Mouse (Mus musculus) stomach, embryonic 16.5 days (tissue): ENCODE results near the gene Robo1. TPM values are rescaled to one million over a fixed set of nuclear protein-coding genes. Genes with fewer than 3 reads are reported as not detected.
A peak's percentile ranks its signal among the peaks of the same experiment; 100 is the strongest.

Experiments
- ATAC-seq: fragments of 200-750 bp; cut with Nextera tagmentation; 2 replicates; pipeline ENCODE4 v1.8.0; 2017; ENCODE audit warnings: moderate number of reproducible peaks, moderate TSS enrichment; ENCODE audit not compliant: insufficient read depth, low FRiP score
- H3K27ac ChIP-seq: fragments of 300-500 bp; sonication (generic); 2 replicates; pipeline ENCODE4 v1.5.1; 2014; ENCODE audit warnings: low read length
- H3K27me3 ChIP-seq: fragments of 300-500 bp; sonication (generic); 2 replicates; pipeline ENCODE4 v1.6.1; 2014; ENCODE audit warnings: low read length, control low read depth, mixed read lengths; ENCODE audit not compliant: control insufficient read depth, insufficient read depth
- H3K36me3 ChIP-seq: fragments of 300-500 bp; sonication (generic); 2 replicates; pipeline ENCODE4 v1.6.1; 2014; ENCODE audit warnings: low read length; ENCODE audit not compliant: control insufficient read depth, insufficient read depth
- H3K4me1 ChIP-seq: fragments of 300-500 bp; sonication (generic); 2 replicates; pipeline ENCODE4 v1.6.1; 2014; ENCODE audit warnings: low read length, control low read depth, mixed read lengths; ENCODE audit not compliant: control insufficient read depth, insufficient read depth
- H3K4me2 ChIP-seq: fragments of 300-500 bp; sonication (generic); 2 replicates; pipeline ENCODE4 v1.6.1; 2014; ENCODE audit warnings: low read depth, low read length, mixed read lengths
- H3K4me3 ChIP-seq: fragments of 300-500 bp; sonication (generic); replicated peaks from 2 replicates; pipeline ENCODE4 v1.5.1; 2014; ENCODE audit warnings: mild to moderate bottlenecking, low read length
- H3K9ac ChIP-seq: fragments of 300-500 bp; sonication (generic); 2 replicates; pipeline ENCODE4 v1.6.1; 2014; ENCODE audit warnings: low read length
- H3K9me3 ChIP-seq: fragments of 300-500 bp; sonication (generic); replicated peaks from 2 replicates; pipeline ENCODE4 v1.6.1; 2016; ENCODE audit warnings: low read length, control low read depth; ENCODE audit not compliant: control insufficient read depth
- WGBS: fragments of 180-500 bp; shearing (Covaris S2); extraction: QIAGEN DNeasy Blood & Tissue Kit; methylation state at CpG from one replicate; pipeline ENCODE4 v1.1.7; 2014; 5-methylcytosine and 5-hydroxymethylcytosine counted together
- polyA plus RNA-seq: library from polyadenylated mRNA; unstranded; fragments of >200 nt; fragmentation: Nextera tagmentation; extraction: Ambion mirVana; gene quantifications from 2 replicates; pipeline ENCODE4 v1.2.1, GENCODE M21; 2015

The Robo1 gene
- polyA plus RNA-seq, 1 experiment from 2014 or later = 23.4 TPM

- Histone ChIP-seq H3K4me2 (no peak overlapping the region), H3K27ac (no peak overlapping the region), H3K9ac (no peak overlapping the region), H3K9me3 (no peaks in the 10 kb centered on the region), H3K27me3 (no peaks in the 10 kb centered on the region), H3K4me3 (no peak overlapping the region), H3K4me1 (no peaks in the 10 kb centered on the region), H3K36me3 (no peaks in the 10 kb centered on the region)
- ATAC-seq = peak; percentile 66; the same call in 1 of the 2 replicates
- 14% methylated on average over 1 of the region's 1 CpGs for whole genome bisulfite sequencing
These were observed 306.8 kb downstream of the Robo1 start for GRCm38 (mm10) chr16:72614898-72615297.

DNA sequence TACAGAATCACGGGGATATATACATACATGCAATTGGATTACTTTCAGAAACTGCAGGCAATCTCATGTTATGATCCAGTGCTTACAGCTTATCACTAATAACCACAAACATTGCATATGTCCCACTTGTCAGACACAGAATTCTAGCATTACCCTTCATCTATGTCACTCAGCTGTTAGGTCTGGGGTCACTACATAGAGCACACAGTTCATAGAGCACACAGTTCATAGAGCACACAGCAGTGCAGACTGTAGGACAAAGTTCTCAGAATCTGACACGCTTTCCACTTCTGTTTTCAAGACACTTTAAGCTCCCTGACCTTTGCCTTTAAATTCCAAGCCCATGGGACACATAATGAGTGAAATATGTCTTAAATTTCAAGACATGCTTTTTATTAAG lies 307.3 kb downstream of the Robo1 start:
- no peak overlapping the region for H3K27ac ChIP-seq
- no peak overlapping the region for H3K4me3 ChIP-seq
- no peaks in the 10 kb centered on the region for H3K9me3 ChIP-seq
- no peaks in the 10 kb centered on the region for H3K27me3 ChIP-seq
- no peak overlapping the region for H3K4me2 ChIP-seq
- WGBS = 59% methylated on average over 2 of the region's 2 CpGs
- H3K4me1 ChIP-seq = no peaks in the 10 kb centered on the region
- no peak for ATAC-seq
- no peaks in the 10 kb centered on the region for H3K36me3 ChIP-seq
- no peak overlapping the region for H3K9ac ChIP-seq

- WGBS = 60% methylated on average over 4 of the region's 4 CpGs
- H3K9ac ChIP-seq = no peak overlapping the region
- no peaks in the 10 kb centered on the region for H3K27me3 ChIP-seq
- no peaks in the 10 kb centered on the region for H3K36me3 ChIP-seq
- H3K4me1 ChIP-seq = no peaks in the 10 kb centered on the region
- H3K4me2 ChIP-seq = no peak overlapping the region
- H3K4me3 ChIP-seq = no peak overlapping the region
- no peaks in the 10 kb centered on the region for H3K9me3 ChIP-seq
- no peak for ATAC-seq
- no peak overlapping the region for H3K27ac ChIP-seq
These were observed 314.3 kb downstream of the Robo1 start for GRCm38 (mm10) chr16:72622371-72622770.

DNA sequence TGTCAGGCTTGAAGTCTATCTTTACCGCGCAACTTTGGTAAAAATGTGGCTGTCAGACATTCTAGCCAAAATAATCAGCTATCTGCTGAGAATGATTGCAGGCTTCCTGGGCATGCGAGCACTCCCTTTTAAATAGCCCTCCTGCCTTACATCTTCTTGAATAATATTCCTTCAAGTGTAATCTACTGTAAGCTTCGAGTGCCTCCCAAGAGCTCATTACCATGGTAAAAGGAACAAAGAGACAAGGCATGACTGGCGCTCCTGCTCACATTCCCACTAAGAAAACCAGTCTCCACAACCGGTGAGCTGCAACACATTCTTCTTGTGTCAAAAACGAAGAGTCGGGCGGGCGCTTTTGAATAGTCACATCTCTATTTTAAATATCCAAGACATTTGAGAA lies 314.8 kb downstream of the Robo1 start:
- WGBS = 69% methylated on average over 10 of the region's 10 CpGs

DNA sequence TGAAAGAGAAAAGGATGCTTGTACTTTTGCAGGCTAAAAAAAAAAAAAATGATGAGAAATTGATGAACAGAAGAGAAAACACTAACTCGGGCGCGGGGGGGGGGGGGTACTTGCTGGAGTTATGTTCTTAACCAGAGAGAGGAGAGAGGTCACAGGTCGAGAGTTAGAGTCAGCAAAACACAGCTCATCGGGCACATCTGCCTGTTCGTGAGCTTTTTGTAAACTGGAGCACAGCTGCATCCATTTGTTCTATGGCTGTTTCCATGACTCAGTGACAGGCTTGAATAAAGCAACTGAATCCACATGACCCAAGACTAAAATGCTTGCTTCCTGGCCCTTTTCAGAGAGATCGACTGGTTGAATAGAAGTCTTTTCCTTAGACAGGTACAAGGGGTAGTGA lies 325.7 kb downstream of the Robo1 start:
- no peaks in the 10 kb centered on the region for H3K27me3 ChIP-seq
- ATAC-seq = peak; percentile 68; the same call in 1 of the 2 replicates
- H3K9me3 ChIP-seq = no peaks in the 10 kb centered on the region
- H3K36me3 ChIP-seq = no peaks in the 10 kb centered on the region
- H3K27ac ChIP-seq = no peak overlapping the region
- no peak overlapping the region for H3K4me3 ChIP-seq
- H3K9ac ChIP-seq = no peak overlapping the region
- WGBS = 34% methylated on average over 7 of the region's 7 CpGs
- H3K4me1 ChIP-seq = 0 out of 2 replicates have a peak, but pooled peaks cover 2% of the 10 kb centered on the region
- H3K4me2 ChIP-seq = no peak overlapping the region

More for the DNA sequence above, 314.8 kb downstream of the Robo1 start:
- H3K4me3 ChIP-seq = no peak overlapping the region
- no peak overlapping the region for H3K27ac ChIP-seq
- no peak for ATAC-seq
- no peaks in the 10 kb centered on the region for H3K27me3 ChIP-seq
- no peaks in the 10 kb centered on the region for H3K36me3 ChIP-seq
- no peak overlapping the region for H3K4me2 ChIP-seq
- H3K9ac ChIP-seq = no peak overlapping the region
- H3K9me3 ChIP-seq = no peaks in the 10 kb centered on the region
- no peaks in the 10 kb centered on the region for H3K4me1 ChIP-seq

DNA sequence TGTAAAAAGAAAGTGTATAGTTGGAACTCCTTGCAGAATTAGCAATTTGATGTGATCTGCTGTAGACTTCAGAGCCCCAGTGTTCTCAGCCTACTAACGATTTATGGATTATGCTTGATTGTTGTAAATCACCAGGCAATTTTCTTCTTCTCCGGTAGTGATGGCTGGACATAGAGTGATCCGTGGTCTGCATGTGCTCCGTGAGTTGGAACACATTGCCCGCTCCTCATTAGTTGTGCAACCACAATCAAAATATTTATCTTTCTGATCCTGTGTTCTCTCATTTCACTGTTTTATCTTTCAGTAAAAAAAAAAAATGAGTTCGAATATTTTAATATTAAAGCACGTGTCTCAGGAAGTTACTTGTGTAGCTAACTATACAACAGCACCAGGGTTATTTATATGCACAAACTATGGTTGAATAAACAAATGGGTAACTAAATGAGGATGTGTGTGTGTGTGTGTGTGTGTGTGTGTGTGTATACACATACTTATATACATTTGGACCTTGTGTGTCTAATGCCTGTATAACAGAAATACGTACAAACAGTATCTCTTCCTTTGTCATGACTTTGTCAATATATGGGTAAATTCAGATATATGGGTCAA lies 331.3 kb downstream of the Robo1 start:
- no peak overlapping the region for H3K27ac ChIP-seq
- WGBS = 61% methylated on average over 8 of the region's 8 CpGs
- peaks cover 8% of the 10 kb centered on the region; the same call in 1 of the 2 replicates for H3K4me1 ChIP-seq
- no peak for ATAC-seq
- no peaks in the 10 kb centered on the region for H3K36me3 ChIP-seq
- no peak overlapping the region for H3K4me3 ChIP-seq
- no peaks in the 10 kb centered on the region for H3K9me3 ChIP-seq
- H3K9ac ChIP-seq = no peak overlapping the region
- no peak overlapping the region for H3K4me2 ChIP-seq
- H3K27me3 ChIP-seq = no peaks in the 10 kb centered on the region

DNA sequence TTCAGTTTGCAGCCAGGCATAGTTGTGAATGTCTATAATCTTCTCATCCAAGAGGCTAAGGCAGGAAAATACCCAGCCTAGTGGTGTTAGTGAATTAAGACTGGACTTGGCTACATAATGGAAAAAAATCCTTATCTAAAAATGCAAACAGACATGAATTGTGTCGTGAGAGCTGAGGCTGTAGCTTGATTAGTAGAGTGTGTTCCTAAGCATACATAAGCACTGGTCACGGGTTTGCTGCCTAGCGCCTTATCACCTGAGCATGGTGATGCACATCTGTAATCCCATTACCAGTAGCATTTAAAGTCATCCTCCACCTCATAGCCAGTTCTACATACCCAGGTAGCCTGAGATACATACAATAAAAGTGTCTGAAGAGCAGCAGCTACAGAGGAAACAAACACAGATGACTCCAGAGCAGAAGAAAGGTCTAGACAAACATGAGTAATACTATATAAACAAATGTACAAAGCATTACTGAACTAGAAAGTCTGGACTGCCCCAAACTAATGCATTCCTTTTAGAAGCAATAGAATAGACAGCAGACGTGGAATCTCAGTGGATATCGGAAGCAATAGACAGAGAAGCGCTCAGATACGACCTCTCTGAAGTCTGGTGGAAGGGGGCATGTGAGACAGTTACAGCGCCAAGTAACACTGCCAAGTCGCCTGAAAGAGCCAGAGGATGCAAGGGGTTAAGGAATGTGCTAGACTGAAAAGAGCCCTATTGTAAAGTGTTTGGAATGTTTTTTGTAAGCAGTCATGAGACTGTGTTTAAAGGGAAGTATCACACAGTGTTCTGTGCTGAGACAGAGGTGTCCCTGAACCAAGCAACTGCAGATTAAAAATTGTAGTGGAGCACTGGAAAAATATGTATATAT lies 333.1 kb downstream of the Robo1 start:
- WGBS = 43% methylated on average over 9 of the region's 9 CpGs
- ATAC-seq = peak; percentile 79; the same call in 1 of the 2 replicates
- H3K27ac ChIP-seq = peak overlapping the region; percentile 48

GRCm38 (mm10) chr16:72645890-72646289 lies 337.8 kb downstream of the Robo1 start:
- Histone ChIP-seq H3K27ac (no peak overlapping the region), H3K27me3 (no peaks in the 10 kb centered on the region), H3K4me1 (peaks cover 11% of the 10 kb centered on the region), H3K4me3 (peak overlapping the region; percentile 33), H3K9ac (no peak overlapping the region), H3K4me2 (peak overlapping the region; percentile 45), H3K36me3 (no peaks in the 10 kb centered on the region), H3K9me3 (no peaks in the 10 kb centered on the region)
- no peak for ATAC-seq
- whole genome bisulfite sequencing = 25% methylated on average over 8 of the region's 8 CpGs

More for the DNA sequence above, 333.1 kb downstream of the Robo1 start:
- no peaks in the 10 kb centered on the region for H3K27me3 ChIP-seq
- H3K4me1 ChIP-seq = peaks cover 12% of the 10 kb centered on the region
- H3K4me3 ChIP-seq = no peak overlapping the region
- no peaks in the 10 kb centered on the region for H3K36me3 ChIP-seq
- H3K4me2 ChIP-seq = peak overlapping the region; percentile 14; the same call in 1 of the 2 replicates
- no peaks in the 10 kb centered on the region for H3K9me3 ChIP-seq
- no peak overlapping the region for H3K9ac ChIP-seq

DNA sequence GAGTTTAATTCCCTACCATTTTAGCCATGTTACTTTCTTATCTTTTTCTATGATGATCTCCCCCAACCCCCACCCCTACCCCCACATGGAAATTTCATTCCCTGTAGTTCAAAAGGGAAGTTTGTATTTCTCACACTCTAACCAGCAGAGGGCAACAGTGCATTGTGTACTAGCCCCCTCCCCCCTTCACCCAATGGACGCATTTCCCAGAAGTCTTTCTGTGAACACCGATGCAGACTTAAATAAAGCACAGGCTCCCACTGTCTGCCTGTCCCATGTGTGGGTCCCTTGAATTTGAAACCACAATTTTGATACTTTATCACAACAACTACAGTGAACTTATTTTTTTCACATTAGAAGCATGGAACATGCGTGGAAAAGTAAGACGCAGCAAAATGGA lies 341.2 kb downstream of the Robo1 start:
- WGBS = 34% methylated on average over 4 of the region's 4 CpGs
- H3K36me3 ChIP-seq = no peaks in the 10 kb centered on the region
- peak; percentile 53; the same call in 1 of the 2 replicates for ATAC-seq
- H3K27me3 ChIP-seq = no peaks in the 10 kb centered on the region
- H3K4me3 ChIP-seq = peak overlapping the region; percentile 23
- no peak overlapping the region for H3K27ac ChIP-seq
- peak overlapping the region; percentile 47 for H3K4me2 ChIP-seq
- H3K4me1 ChIP-seq = peaks cover 4% of the 10 kb centered on the region
- no peaks in the 10 kb centered on the region for H3K9me3 ChIP-seq
- no peak overlapping the region for H3K9ac ChIP-seq
